Mouse (Mus musculus) CH12.LX (cell line): Measurements from ENCODE around the gene Ifitm1. TPM values are rescaled to one million over a fixed set of nuclear protein-coding genes. Genes with fewer than 3 reads are reported as not detected.

ENCODE experiments used
- DNase-seq: peaks from one replicate; pipeline ENCODE4 v3.0.0-alpha.2; 2013; ENCODE audit errors: extremely low read depth
- H3K27ac ChIP-seq: 2 replicates; pipeline ENCODE4 v1.5.1; 2012; ENCODE audit warnings: low read depth, mild to moderate bottlenecking, control low read depth, moderate library complexity; ENCODE audit not compliant: insufficient read depth
- H3K27me3 ChIP-seq: replicated peaks from 2 replicates; pipeline ENCODE3; 2012; ENCODE audit warnings: inconsistent platforms
- H3K36me3 ChIP-seq, 2 experiments: replicated peaks in 1 of 2; 2 replicates each; pipeline versions ENCODE3 to v1.6.1; 2012; ENCODE audit warnings: inconsistent platforms in 1 of 2, low read length in 1 of 2, mild to moderate bottlenecking in 1 of 2, mixed read lengths in 1 of 2, moderate library complexity in 1 of 2; ENCODE audit not compliant: control insufficient read depth in 1 of 2, insufficient read depth in 1 of 2
- H3K4me1 ChIP-seq, 2 experiments: 2 replicates each; pipeline ENCODE4 v1.6.1; 2012; ENCODE audit warnings: inconsistent platforms in 1 of 2, moderate library complexity in 1 of 2; ENCODE audit not compliant: insufficient read depth in 2 of 2, control insufficient read depth in 1 of 2
- H3K4me2 ChIP-seq: 2 replicates; pipeline ENCODE4 v1.6.1; 2012; ENCODE audit warnings: low read depth, mild to moderate bottlenecking, control low read depth; ENCODE audit not compliant: poor library complexity, insufficient read depth, severe bottlenecking
- H3K4me3 ChIP-seq, 3 experiments: fragments of 150-350 bp in 1 of 3; sonication (generic) in 1 of 3; replicated peaks in 1 of 3; 2 replicates each; pipeline versions ENCODE3 to v1.5.1; 2011 to 2012; ENCODE audit warnings: low read depth in 2 of 3, low read length in 2 of 3, mild to moderate bottlenecking in 2 of 3, moderate library complexity in 2 of 3, control low read depth in 1 of 3, improper control_type of control experiment in 1 of 3, inconsistent platforms in 1 of 3, mixed read lengths in 1 of 3; ENCODE audit not compliant: poor library complexity in 1 of 3
- H3K79me2 ChIP-seq: replicated peaks from 2 replicates; pipeline ENCODE4 v1.6.1; 2012; ENCODE audit warnings: mild to moderate bottlenecking, moderate library complexity; ENCODE audit not compliant: control insufficient read depth, poor library complexity, insufficient read depth, severe bottlenecking; ENCODE audit errors: extremely low read depth
- H3K9ac ChIP-seq: 2 replicates; pipeline ENCODE4 v1.6.1; 2012; ENCODE audit warnings: low read depth, mild to moderate bottlenecking, control low read depth, moderate library complexity; ENCODE audit not compliant: insufficient read depth
- H3K9me3 ChIP-seq: replicated peaks from 2 replicates; pipeline ENCODE3; 2012; ENCODE audit warnings: low read length, inconsistent platforms, mixed read lengths
- CHD1 ChIP-seq: IDR thresholded peaks from 2 replicates; pipeline ENCODE4 v1.6.1; 2012; ENCODE audit warnings: low read depth, low read length, improper control_type of control experiment, inconsistent platforms
- CTCF ChIP-seq, 2 experiments: IDR thresholded peaks in 1 of 2; conservative IDR thresholded peaks in 1 of 2; 2 replicates each; pipeline ENCODE4 v1.5.1; 2011 to 2012; ENCODE audit warnings: low read depth in 2 of 2, low read length in 2 of 2, improper control_type of control experiment in 1 of 2, inconsistent platforms in 1 of 2, mild to moderate bottlenecking in 1 of 2, moderate library complexity in 1 of 2
- E2F4 ChIP-seq: IDR thresholded peaks from 2 replicates; pipeline ENCODE4 v1.6.1; 2011; ENCODE audit warnings: low read depth, low read length, improper control_type of control experiment; ENCODE audit not compliant: insufficient replicate concordance
- ELF1 ChIP-seq: IDR thresholded peaks from 2 replicates; pipeline ENCODE4 v1.6.1; 2014; ENCODE audit warnings: low read depth, mild to moderate bottlenecking, inconsistent platforms, low read length, improper control_type of control experiment
- EP300 ChIP-seq: IDR thresholded peaks from 2 replicates; pipeline ENCODE4 v1.6.1; 2011; ENCODE audit warnings: low read length, improper control_type of control experiment
- ETS1 ChIP-seq: conservative IDR thresholded peaks from 2 replicates; pipeline ENCODE4 v1.6.1; 2012; ENCODE audit warnings: low read depth, mild to moderate bottlenecking, inconsistent platforms, low read length, improper control_type of control experiment, moderate library complexity
- JUND ChIP-seq: conservative IDR thresholded peaks from 2 replicates; pipeline ENCODE4 v1.6.1; 2011; ENCODE audit warnings: low read depth, low read length, improper control_type of control experiment
- MAZ ChIP-seq: IDR thresholded peaks from 2 replicates; pipeline ENCODE4 v1.6.1; 2012; ENCODE audit warnings: low read depth, mild to moderate bottlenecking, inconsistent platforms, low read length, improper control_type of control experiment, moderate library complexity
- MXI1 ChIP-seq: IDR thresholded peaks from 2 replicates; pipeline ENCODE4 v1.6.1; 2011; ENCODE audit warnings: mild to moderate bottlenecking, low read depth, low read length, improper control_type of control experiment
- MYC ChIP-seq: IDR thresholded peaks from 2 replicates; pipeline ENCODE4 v1.6.1; 2011; ENCODE audit warnings: low read depth, mild to moderate bottlenecking, improper control_type of control experiment, low read length
- POLR2A ChIP-seq: IDR thresholded peaks from 2 replicates; pipeline ENCODE4 v1.6.1; 2011; ENCODE audit warnings: low read depth, mild to moderate bottlenecking, improper control_type of control experiment, low read length
- RAD21 ChIP-seq: IDR thresholded peaks from 2 replicates; pipeline ENCODE4 v1.6.1; 2011; ENCODE audit warnings: low read depth, mild to moderate bottlenecking, low read length, improper control_type of control experiment, moderate library complexity
- RCOR1 ChIP-seq: conservative IDR thresholded peaks from 2 replicates; pipeline ENCODE4 v1.6.1; 2012; ENCODE audit warnings: low read depth, mild to moderate bottlenecking, inconsistent platforms, low read length, improper control_type of control experiment
- SMC3 ChIP-seq: IDR thresholded peaks from 2 replicates; pipeline ENCODE4 v1.6.1; 2011; ENCODE audit warnings: low read depth, low read length, improper control_type of control experiment
- ZC3H11A ChIP-seq: IDR thresholded peaks from 2 replicates; pipeline ENCODE4 v1.6.1; 2012; ENCODE audit warnings: low read depth, mild to moderate bottlenecking, inconsistent platforms, low read length, improper control_type of control experiment
- dilution Hi-C: fragments of 300-500 bp; cut with MboI; formaldehyde crosslinking; loops from 2 replicates; pipeline ENCODE4 v1.14.3; 2020; ENCODE audit warnings: low sequenced_read_pairs; ENCODE audit not compliant: extremely low pct_unique_long_range_greater_than_20kb, extremely low pct_ligation_motif_present
- in situ Hi-C: fragments of 300-500 bp; cut with MboI; formaldehyde crosslinking; loops from 3 replicates; pipeline ENCODE4 v1.14.3; 2019; ENCODE audit warnings: low sequenced_read_pairs, low pct_ligation_motif_present, low pct_unique_long_range_greater_than_20kb, mixed read lengths
- polyA plus RNA-seq: library from polyadenylated mRNA; unstranded; fragments of >175 nt; gene quantifications from 2 replicates; pipeline ENCODE4 v1.2.1, GENCODE M21; 2012; ENCODE audit warnings: low read depth; ENCODE audit not compliant: insufficient read length
- total RNA-seq, 2 experiments: library from RNA; depleted of rRNA; stranded (reverse); fragments of 300-350 nt in 1 of 2; fragments of >200 nt in 1 of 2; gene quantifications; 2 replicates each; pipeline ENCODE4 v1.2.3; 2012 to 2014

Gene Ifitm1
- total and polyA plus RNA-seq, 3 experiments: 14.8 to 55.5 (median 32.9) TPM

- Histone ChIP-seq H3K9me3 (peaks cover 2% of the 10 kb centered on the region), H3K9ac (no peak overlapping the region), H3K4me2 (0 out of 2 replicates have a peak overlapping the region, but pooled peaks have one; percentile 77), H3K27me3 (peaks cover 19% of the 10 kb centered on the region), H3K36me3 (no peaks in the 10 kb centered on the region), H3K4me3 (peak overlapping the region in 1 of 3 experiments; percentile 49), H3K79me2 (no peaks in the 10 kb centered on the region), H3K4me1 (peaks cover under 1 to 8% of the 10 kb centered on the region in 2 experiments; a peak in 3 of 4 replicates), H3K27ac (no peak overlapping the region)
- no peak for DNase-seq
- in situ Hi-C loops: no loop called here
- dilution Hi-C loops: no loop called here
- TF ChIP-seq EP300: no peak
- TF ChIP-seq JUND: no peak
- TF ChIP-seq MYC: no peak
- no peak for TF ChIP-seq CHD1
- no peak for TF ChIP-seq ZC3H11A
- TF ChIP-seq, all 38 proteins: peak for 0
Observed at GRCm38 (mm10) chr7:140923070-140923775, 43.8 kb upstream of the Ifitm1 start.

- Histone ChIP-seq H3K27ac (no peak overlapping the region), H3K36me3 (no peaks in the 10 kb centered on the region), H3K9ac (no peak overlapping the region), H3K79me2 (no peaks in the 10 kb centered on the region), H3K4me1 (peaks cover 5 to 15% of the 10 kb centered on the region in 2 experiments; a peak in 3 of 4 replicates), H3K27me3 (peaks cover 13% of the 10 kb centered on the region), H3K4me2 (no peak overlapping the region), H3K9me3 (peaks cover 5% of the 10 kb centered on the region), H3K4me3 (no peak overlapping the region)
- dilution Hi-C loops: no loop called here
- no peak for DNase-seq
- TF ChIP-seq POLR2A: no peak
- no peak for TF ChIP-seq RCOR1
- TF ChIP-seq MAZ: no peak
- TF ChIP-seq ETS1: no peak
- TF ChIP-seq ZC3H11A: no peak
- TF ChIP-seq E2F4: no peak
- no peak for TF ChIP-seq MXI1
- in situ Hi-C loops: no loop called here
Observed at GRCm38 (mm10) chr7:140927181-140927580, 39.8 kb upstream of the Ifitm1 start.

GRCm38 (mm10) chr7:140938436-140938835, 28.6 kb upstream of the Ifitm1 start:
- Histone ChIP-seq H3K27me3 (no peaks in the 10 kb centered on the region), H3K36me3 (no peaks in the 10 kb centered on the region), H3K4me3 (no peak overlapping the region), H3K9me3 (no peaks in the 10 kb centered on the region), H3K27ac (no peak overlapping the region), H3K4me1 (peaks cover 22 to 42% of the 10 kb centered on the region in 2 experiments), H3K4me2 (no peak overlapping the region), H3K79me2 (no peaks in the 10 kb centered on the region), H3K9ac (no peak overlapping the region)
- in situ Hi-C loops (no loop called here), dilution Hi-C loops (no loop called here)
- no peak for TF ChIP-seq ELF1
- TF ChIP-seq CTCF (conservative IDR thresholded peaks at IDR 0.05 in 1 of 2, IDR thresholded peaks at IDR 0.05 in 1 of 2; ENCODE audit: low read depth in 2 of 2, low read length in 2 of 2): peak; percentile 20 to 59; a peak in 2 of 4 replicates
- peak; percentile 36; the same call in 1 of the 2 replicates for TF ChIP-seq SMC3
- peak; percentile 40 for TF ChIP-seq RAD21
- DNase-seq: peak; percentile 44
